Mouse (Mus musculus): ENCODE measurements around the gene Kansl1. TPM values are rescaled to one million over a fixed set of nuclear protein-coding genes. Genes with fewer than 3 reads are reported as not detected.
A peak's percentile ranks its signal among the peaks of the same experiment; 100 is the strongest.

Gene Kansl1
- 36.4 and 39.8 TPM in 2 replicates for polyA plus RNA-seq (2016; fragmentation: Nextera tagmentation; extraction: Ambion mirVana)

- Histone ChIP-seq H3K4me2 (replicated peaks) (peak within 1 kb of the TSS; percentile 70), H3K36me3 (0 out of 2 replicates have a peak, but pooled peaks cover 2% of the 10 kb centered on the region), H3K27me3 (no peaks in the 10 kb centered on the region), H3K4me1 (peaks cover 15% of the 10 kb centered on the region), H3K9me3 (replicated peaks) (no peaks in the 10 kb centered on the region), H3K4me3 (peak within 1 kb of the TSS; percentile 99), H3K27ac (peak within 1 kb of the TSS; percentile 75), H3K9ac (peak within 1 kb of the TSS; percentile 98)
- under 1% methylated on average over 44 of the region's 69 CpGs for WGBS
- peak; percentile 88 for ATAC-seq (ENCODE audit: low FRiP score)
Measured at GRCm38 (mm10) chr11:104468751-104469268, at the start of gene Kansl1. Gene Kansl1 (minus strand): TSS chr11:104468861.

DNA sequence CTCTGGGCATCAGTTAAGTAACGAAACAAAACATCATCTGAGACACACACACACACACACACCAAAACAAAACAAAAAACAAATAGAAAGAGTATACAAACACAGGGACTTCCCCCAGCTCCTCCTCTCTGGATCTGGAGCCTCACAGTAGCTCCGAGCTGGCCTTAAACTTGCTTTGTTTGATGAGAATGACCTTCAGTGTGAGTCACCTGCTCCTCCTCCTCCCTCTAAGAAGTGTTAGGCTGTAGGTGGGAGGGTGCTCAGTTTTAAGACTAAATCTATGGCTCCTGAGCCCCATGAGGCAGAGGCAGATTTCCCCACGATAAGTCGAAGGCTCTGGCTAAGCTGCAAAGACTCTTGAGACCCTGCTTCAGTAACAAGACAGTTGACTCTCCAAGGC is 43.8 kb upstream of the Kansl1 start:
- ATAC-seq (ENCODE audit: low FRiP score), result no peak
- 96% methylated on average over 4 of the region's 4 CpGs for whole genome bisulfite sequencing
- no peak overlapping the region for H3K4me2 ChIP-seq (replicated peaks)
- H3K36me3 ChIP-seq, result peaks cover 81% of the 10 kb centered on the region
- H3K27me3 ChIP-seq, result no peaks in the 10 kb centered on the region
- H3K4me3 ChIP-seq, result no peak overlapping the region
- H3K9ac ChIP-seq, result no peak overlapping the region
- no peaks in the 10 kb centered on the region for H3K4me1 ChIP-seq
- no peaks in the 10 kb centered on the region for H3K9me3 ChIP-seq (replicated peaks)
- no peak overlapping the region for H3K27ac ChIP-seq

GRCm38 (mm10) chr11:104510606-104511005 is 41.9 kb upstream of the Kansl1 start:
- peaks cover 82% of the 10 kb centered on the region for H3K36me3 ChIP-seq
- H3K4me1 ChIP-seq, result no peaks in the 10 kb centered on the region
- ATAC-seq (ENCODE audit: low FRiP score), result no peak
- no peak overlapping the region for H3K4me2 ChIP-seq (replicated peaks)
- H3K27me3 ChIP-seq, result no peaks in the 10 kb centered on the region
- H3K9me3 ChIP-seq (replicated peaks), result no peaks in the 10 kb centered on the region
- no peak overlapping the region for H3K27ac ChIP-seq
- WGBS, result 95% methylated on average over 2 of the region's 2 CpGs
- H3K9ac ChIP-seq, result no peak overlapping the region
- H3K4me3 ChIP-seq, result no peak overlapping the region

DNA sequence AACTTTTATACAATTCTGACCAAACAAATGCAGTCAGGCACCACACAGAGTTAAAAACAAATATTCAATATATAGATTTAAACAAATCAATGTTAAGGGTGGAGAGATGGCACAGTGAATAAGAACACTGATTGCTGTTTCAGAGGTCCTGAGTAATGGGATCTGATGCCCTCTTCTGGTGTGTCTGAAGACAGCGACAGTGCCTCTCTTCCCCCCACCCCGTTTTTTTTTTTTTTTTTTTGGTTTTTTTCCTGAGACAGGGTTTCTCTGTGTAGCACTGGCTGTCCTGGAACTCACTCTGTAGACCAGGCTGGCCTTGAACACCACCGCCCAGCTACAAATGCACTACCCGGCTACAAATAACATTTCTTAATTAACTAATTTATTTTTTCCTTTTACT is 39.8 kb upstream of the Kansl1 start:
- Histone ChIP-seq H3K4me2 (replicated peaks) (no peak overlapping the region), H3K27ac (no peak overlapping the region), H3K9ac (no peak overlapping the region), H3K9me3 (replicated peaks) (no peaks in the 10 kb centered on the region), H3K27me3 (no peaks in the 10 kb centered on the region), H3K4me3 (no peak overlapping the region), H3K4me1 (no peaks in the 10 kb centered on the region), H3K36me3 (peaks cover 77% of the 10 kb centered on the region)
- no peak for ATAC-seq (ENCODE audit: low FRiP score)
- 80% methylated on average over 4 of the region's 4 CpGs for WGBS

GRCm38 (mm10) chr11:104488292-104488691 is 19.6 kb upstream of the Kansl1 start:
- WGBS, result 83% methylated on average over 3 of the region's 3 CpGs
- Histone ChIP-seq H3K9me3 (replicated peaks) (peaks cover 10% of the 10 kb centered on the region; the same call in 1 of the 2 replicates), H3K9ac (no peak overlapping the region), H3K4me2 (replicated peaks) (no peak overlapping the region), H3K4me1 (no peaks in the 10 kb centered on the region), H3K27ac (no peak overlapping the region), H3K4me3 (no peak overlapping the region), H3K27me3 (no peaks in the 10 kb centered on the region), H3K36me3 (no peaks in the 10 kb centered on the region)
- ATAC-seq (ENCODE audit: low FRiP score), result no peak

DNA sequence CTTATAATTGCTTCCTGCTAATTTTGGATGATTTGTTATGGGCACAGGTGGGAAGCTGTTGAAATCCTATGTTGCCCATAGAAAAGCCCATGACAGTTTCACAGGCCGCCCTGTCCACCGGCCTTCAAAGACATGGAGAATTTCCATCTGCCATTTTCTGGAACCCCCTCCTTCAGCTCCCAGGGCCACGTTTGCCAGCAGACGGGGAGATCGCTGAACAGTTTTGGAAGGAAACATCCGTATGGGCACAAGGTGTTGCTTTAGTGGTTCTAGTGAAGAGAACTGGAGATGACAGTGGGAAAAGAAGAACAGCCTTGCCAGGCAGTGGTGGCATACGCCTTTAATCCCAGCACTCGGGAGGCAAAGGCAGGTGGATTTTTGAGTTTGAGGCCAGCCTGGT is 13.3 kb upstream of the Kansl1 start:
- ATAC-seq (ENCODE audit: low FRiP score), result no peak
- WGBS, result 91% methylated on average over 8 of the region's 8 CpGs
- H3K4me3 ChIP-seq, result no peak overlapping the region
- H3K9ac ChIP-seq, result no peak overlapping the region
- no peak overlapping the region for H3K27ac ChIP-seq
- peaks cover 10% of the 10 kb centered on the region; the same call in 1 of the 2 replicates for H3K9me3 ChIP-seq (replicated peaks)
- no peaks in the 10 kb centered on the region for H3K4me1 ChIP-seq
- H3K27me3 ChIP-seq, result no peaks in the 10 kb centered on the region
- H3K4me2 ChIP-seq (replicated peaks), result no peak overlapping the region
- no peaks in the 10 kb centered on the region for H3K36me3 ChIP-seq

DNA sequence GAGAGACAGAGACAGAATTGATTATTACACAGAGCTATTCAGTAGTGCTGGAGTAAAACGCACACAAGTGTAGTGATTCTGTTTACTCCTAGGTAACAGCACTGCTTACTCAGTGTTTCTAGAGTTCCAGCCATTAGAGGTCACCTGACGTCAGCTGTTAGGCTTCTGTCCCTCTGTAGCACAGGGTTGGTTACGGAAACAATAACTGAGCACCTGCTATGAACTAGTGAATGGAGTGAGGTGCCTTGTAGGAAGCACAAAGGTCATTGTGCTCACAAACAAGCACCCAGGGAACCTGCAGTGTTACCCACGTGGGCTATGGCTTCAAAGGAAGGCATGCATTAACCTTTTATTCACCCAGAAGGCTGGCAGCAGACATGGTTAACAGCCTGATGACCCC is 10.8 kb upstream of the Kansl1 start:
- Histone ChIP-seq H3K4me2 (replicated peaks) (no peak overlapping the region), H3K4me3 (no peak overlapping the region), H3K4me1 (no peaks in the 10 kb centered on the region), H3K27ac (no peak overlapping the region), H3K9ac (no peak overlapping the region), H3K9me3 (replicated peaks) (no peaks in the 10 kb centered on the region), H3K27me3 (no peaks in the 10 kb centered on the region), H3K36me3 (no peaks in the 10 kb centered on the region)
- ATAC-seq (ENCODE audit: low FRiP score), result no peak
- 58% methylated on average over 4 of the region's 4 CpGs for WGBS

GRCm38 (mm10) chr11:104469371-104469835 is 742 bp upstream of the Kansl1 start:
- Histone ChIP-seq H3K27me3 (no peaks in the 10 kb centered on the region), H3K9ac (peak overlapping the region; percentile 98), H3K4me1 (peaks cover 15% of the 10 kb centered on the region), H3K36me3 (0 out of 2 replicates have a peak, but pooled peaks cover 2% of the 10 kb centered on the region), H3K9me3 (replicated peaks) (no peaks in the 10 kb centered on the region), H3K4me2 (replicated peaks) (peak overlapping the region; percentile 70), H3K4me3 (peak overlapping the region; percentile 99), H3K27ac (peak overlapping the region; percentile 75)
- 2% methylated on average over 15 of the region's 19 CpGs for WGBS
- ATAC-seq (ENCODE audit: low FRiP score), result peak; percentile 100

DNA sequence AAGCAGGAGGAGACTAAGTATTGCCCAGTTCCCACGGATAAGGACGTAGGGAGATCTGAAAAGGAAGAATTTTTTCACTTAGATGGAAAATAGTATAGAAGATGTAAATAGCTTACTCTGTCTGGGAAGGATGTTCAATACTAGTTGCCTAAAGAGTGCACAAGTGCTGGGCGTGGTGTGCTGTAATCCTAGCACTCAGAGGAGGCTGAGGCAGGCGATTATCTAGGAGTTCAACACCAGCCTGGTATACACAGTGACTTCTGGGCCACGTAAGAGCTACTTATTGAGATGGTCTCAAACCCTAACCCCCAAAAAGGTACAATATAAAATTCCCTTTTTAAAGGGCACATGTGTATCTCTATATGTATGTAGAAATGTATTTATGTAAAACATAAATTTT is 963 bp downstream of the Kansl1 start:
- Histone ChIP-seq H3K9ac (no peak overlapping the region), H3K36me3 (peaks cover 10% of the 10 kb centered on the region; the same call in 1 of the 2 replicates), H3K4me3 (no peak overlapping the region), H3K9me3 (replicated peaks) (no peaks in the 10 kb centered on the region), H3K4me1 (peaks cover 15% of the 10 kb centered on the region), H3K4me2 (replicated peaks) (peak overlapping the region; percentile 24), H3K27ac (no peak overlapping the region), H3K27me3 (no peaks in the 10 kb centered on the region)
- no peak for ATAC-seq (ENCODE audit: low FRiP score)
- WGBS, result 89% methylated on average over 5 of the region's 5 CpGs

DNA sequence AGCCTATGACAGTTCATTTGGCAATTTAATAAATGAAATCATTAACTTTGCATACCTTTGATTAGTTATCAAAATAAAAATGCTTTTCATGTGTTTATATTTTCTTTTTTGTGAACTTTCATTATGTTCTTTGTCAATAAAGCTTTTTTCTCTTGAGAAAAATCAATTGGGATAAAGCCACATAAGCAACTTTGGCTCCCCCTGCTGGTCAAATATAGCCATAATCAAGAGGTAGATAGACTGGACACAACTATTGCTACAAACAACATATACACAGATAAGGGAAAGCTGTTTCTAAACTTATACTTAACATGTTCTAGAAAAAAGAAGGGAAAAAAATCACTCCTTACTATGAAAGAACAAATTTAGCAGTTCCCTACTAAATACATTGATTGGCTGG is 7.1 kb downstream of the Kansl1 start:
- Histone ChIP-seq H3K36me3 (peaks cover 15% of the 10 kb centered on the region; the same call in 1 of the 2 replicates), H3K27ac (no peak overlapping the region), H3K4me1 (peaks cover under 1% of the 10 kb centered on the region), H3K9me3 (replicated peaks) (no peaks in the 10 kb centered on the region), H3K4me2 (replicated peaks) (no peak overlapping the region), H3K27me3 (no peaks in the 10 kb centered on the region), H3K4me3 (no peak overlapping the region), H3K9ac (no peak overlapping the region)
- ATAC-seq (ENCODE audit: low FRiP score), result no peak

DNA sequence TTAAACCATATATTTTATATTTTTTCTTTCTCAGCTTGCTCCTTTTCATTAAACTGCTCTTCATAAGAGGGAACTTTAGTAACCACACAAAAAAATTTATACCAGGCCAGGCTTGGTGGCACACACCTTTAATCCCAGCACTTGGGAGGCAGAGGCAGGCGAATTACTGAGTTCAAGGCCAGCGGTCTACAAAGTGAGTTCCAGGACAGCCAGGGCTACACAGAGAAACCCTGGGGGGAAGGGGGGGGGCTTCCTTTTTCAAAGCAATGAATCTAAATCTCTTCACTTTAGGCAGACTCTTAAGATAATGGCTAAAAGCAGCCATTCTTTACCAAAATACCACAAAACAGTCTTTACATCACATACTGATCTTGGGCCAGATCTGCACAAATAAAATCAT is 9.0 kb downstream of the Kansl1 start:
- WGBS, result 98% methylated on average over 2 of the region's 2 CpGs
- Histone ChIP-seq H3K27me3 (no peaks in the 10 kb centered on the region), H3K4me1 (no peaks in the 10 kb centered on the region), H3K9me3 (replicated peaks) (no peaks in the 10 kb centered on the region), H3K27ac (no peak overlapping the region), H3K9ac (no peak overlapping the region), H3K4me3 (no peak overlapping the region), H3K4me2 (replicated peaks) (no peak overlapping the region), H3K36me3 (peaks cover 15% of the 10 kb centered on the region; the same call in 1 of the 2 replicates)
- ATAC-seq (ENCODE audit: low FRiP score), result no peak

- 74% methylated on average over 2 of the region's 2 CpGs for WGBS
- no peak for ATAC-seq (ENCODE audit: low FRiP score)
Measured at GRCm38 (mm10) chr11:104458507-104458906, 10.2 kb downstream of the Kansl1 start.

GRCm38 (mm10) chr11:104452709-104453108 is 16.0 kb downstream of the Kansl1 start:
- ATAC-seq (ENCODE audit: low FRiP score), result no peak
- no peak overlapping the region for H3K27ac ChIP-seq
- no peaks in the 10 kb centered on the region for H3K9me3 ChIP-seq (replicated peaks)
- H3K27me3 ChIP-seq, result no peaks in the 10 kb centered on the region
- no peaks in the 10 kb centered on the region for H3K4me1 ChIP-seq
- H3K4me3 ChIP-seq, result no peak overlapping the region
- WGBS, result 92% methylated on average over 1 of the region's 1 CpGs
- H3K36me3 ChIP-seq, result no peaks in the 10 kb centered on the region
- no peak overlapping the region for H3K9ac ChIP-seq
- no peak overlapping the region for H3K4me2 ChIP-seq (replicated peaks)

More at GRCm38 (mm10) chr11:104458507-104458906, 10.2 kb downstream of the Kansl1 start:
- no peak overlapping the region for H3K4me2 ChIP-seq (replicated peaks)
- H3K36me3 ChIP-seq, result peaks cover 14% of the 10 kb centered on the region; the same call in 1 of the 2 replicates
- H3K4me1 ChIP-seq, result no peaks in the 10 kb centered on the region
- H3K9me3 ChIP-seq (replicated peaks), result no peaks in the 10 kb centered on the region
- H3K27me3 ChIP-seq, result no peaks in the 10 kb centered on the region
- H3K4me3 ChIP-seq, result no peak overlapping the region
- H3K27ac ChIP-seq, result no peak overlapping the region
- H3K9ac ChIP-seq, result no peak overlapping the region

All from hindbrain, embryonic 12.5 days (tissue).